Mouse (Mus musculus) G1E (cell line): ENCODE data around the gene Rps28. TPM values are rescaled to one million over a fixed set of nuclear protein-coding genes. Genes with fewer than 3 reads are reported as not detected.
"Not testable (repeated sequence)": the region's sequence is repeated elsewhere in the genome, so short reads cannot be mapped to it uniquely, and the experiment has no call there.

Experiments
- ATAC-seq: 2 replicates; pipeline ENCODE4 v1.8.0; 2016; ENCODE audit warnings: mild to moderate bottlenecking; ENCODE audit not compliant: insufficient number of reproducible peaks, poor library complexity, low FRiP score, severe bottlenecking; ENCODE audit errors: extremely low read depth
- DNase-seq: peaks from one replicate; pipeline ENCODE4 v3.0.0; 2012; ENCODE audit warnings: low spot score
- H3K27me3 ChIP-seq: 2 replicates; pipeline ENCODE4 v1.6.1; 2012; ENCODE audit warnings: mild to moderate bottlenecking, low read length, inconsistent platforms; ENCODE audit not compliant: insufficient read depth
- H3K36me3 ChIP-seq: replicated peaks from 2 replicates; pipeline ENCODE3; 2012; ENCODE audit warnings: mild to moderate bottlenecking, inconsistent platforms
- H3K4me1 ChIP-seq: 2 replicates; pipeline ENCODE4 v1.6.1; 2012; ENCODE audit warnings: low read depth, low read length, inconsistent platforms, mixed read lengths; ENCODE audit not compliant: insufficient read depth
- H3K4me3 ChIP-seq: 2 replicates; pipeline ENCODE4 v1.5.1; 2012; ENCODE audit warnings: low read depth, mild to moderate bottlenecking, inconsistent platforms, low read length, moderate library complexity, mixed read lengths
- H3K9me3 ChIP-seq: replicated peaks from 2 replicates; pipeline ENCODE4 v1.6.1; 2012; ENCODE audit warnings: inconsistent platforms
- CTCF ChIP-seq: IDR thresholded peaks from 2 replicates; pipeline ENCODE4 v1.5.1; 2012; ENCODE audit warnings: low read depth, low read length, inconsistent platforms, mixed read lengths
- GATA1 ChIP-seq: IDR thresholded peaks from 2 replicates; pipeline ENCODE4 v1.6.1; 2012; ENCODE audit warnings: borderline replicate concordance, low read length, inconsistent platforms, mixed read lengths
- GATA2 ChIP-seq: IDR thresholded peaks from 2 replicates; pipeline ENCODE4 v1.6.1; 2012; ENCODE audit warnings: low read depth, low read length, inconsistent platforms, borderline replicate concordance
- POLR2AphosphoS5 ChIP-seq: IDR thresholded peaks from 2 replicates; pipeline ENCODE4 v1.6.1; 2012; ENCODE audit warnings: low read depth, low read length, inconsistent platforms; ENCODE audit not compliant: insufficient replicate concordance
- TAL1 ChIP-seq: conservative IDR thresholded peaks from 2 replicates; pipeline ENCODE4 v1.6.1; 2012; ENCODE audit warnings: low read depth, low read length, inconsistent platforms, mixed read lengths
- polyA plus RNA-seq: library from polyadenylated mRNA; stranded (reverse); fragments of >175 nt; gene quantifications from 2 replicates; pipeline ENCODE4 v1.2.3, GENCODE M21; 2012
- total RNA-seq, 2 experiments: library from RNA; stranded (forward) in 1 of 2; stranded (reverse) in 1 of 2; fragments of 200-1000 nt in 1 of 2; fragments of >200 nt in 1 of 2; fragmentation: Nextera tagmentation in 1 of 2; gene quantifications; 2 replicates each; pipeline ENCODE4 v1.2.3; 2014 to 2017

The Rps28 gene
- total and polyA plus RNA-seq, 3 experiments, result 417 to 6,951 (median 3,098) TPM

- DNase-seq, result no peak
- Histone ChIP-seq H3K4me1 (peaks cover 25% of the 10 kb centered on the region), H3K9me3 (no peaks in the 10 kb centered on the region), H3K27me3 (no peaks in the 10 kb centered on the region), H3K36me3 (peaks cover 47% of the 10 kb centered on the region), H3K4me3 (no peak overlapping the region)
- TF ChIP-seq GATA1, result no peak
- no peak for TF ChIP-seq CTCF
- no peak for TF ChIP-seq GATA2
- no peak for TF ChIP-seq POLR2AphosphoS5
- no peak for TF ChIP-seq TAL1
- ATAC-seq, result no peak
Measured at GRCm38 (mm10) chr17:33844196-33844595, 19.8 kb upstream of the Rps28 start.

GRCm38 (mm10) chr17:33842966-33843795 lies 18.8 kb upstream of the Rps28 start, which contains the start of gene Cd320:
Gene Cd320, plus strand, starts transcription at chr17:33843091.
- no peaks in the 10 kb centered on the region for H3K27me3 ChIP-seq
- H3K36me3 ChIP-seq, result peaks cover 46% of the 10 kb centered on the region
- peak; percentile 75 for DNase-seq
- H3K4me3 ChIP-seq, result peak within 1 kb of the TSS; percentile 90
- TF ChIP-seq GATA1, result no peak
- no peak for TF ChIP-seq CTCF
- no peak for TF ChIP-seq TAL1
- TF ChIP-seq GATA2, result no peak
- TF ChIP-seq POLR2AphosphoS5, result no peak
- no peaks in the 10 kb centered on the region for H3K9me3 ChIP-seq
- peak; percentile 62; the same call in 1 of the 2 replicates for ATAC-seq
- H3K4me1 ChIP-seq, result peaks cover 25% of the 10 kb centered on the region

GRCm38 (mm10) chr17:33829561-33829960 lies 5.2 kb upstream of the Rps28 start:
- Histone ChIP-seq H3K36me3 (peaks cover 87% of the 10 kb centered on the region), H3K4me3 (no peak overlapping the region)
- ATAC-seq, result no peak

GRCm38 (mm10) chr17:33828892-33829291 lies 4.5 kb upstream of the Rps28 start:
- Histone ChIP-seq H3K4me3 (no peak overlapping the region), H3K9me3 (no peaks in the 10 kb centered on the region), H3K4me1 (peaks cover 29% of the 10 kb centered on the region), H3K27me3 (no peaks in the 10 kb centered on the region), H3K36me3 (peaks cover 81% of the 10 kb centered on the region)
- DNase-seq (no peak), ATAC-seq (no peak)
- no peak for TF ChIP-seq POLR2AphosphoS5

More at GRCm38 (mm10) chr17:33829561-33829960, 5.2 kb upstream of the Rps28 start:
- TF ChIP-seq TAL1 (no peak), CTCF (no peak), GATA1 (no peak), POLR2AphosphoS5 (no peak), GATA2 (no peak)
- no peaks in the 10 kb centered on the region for H3K27me3 ChIP-seq
- no peak for DNase-seq
- H3K9me3 ChIP-seq, result no peaks in the 10 kb centered on the region
- H3K4me1 ChIP-seq, result peaks cover 29% of the 10 kb centered on the region

- Histone ChIP-seq H3K4me1 (peaks cover 41% of the 10 kb centered on the region), H3K36me3 (peaks cover 80% of the 10 kb centered on the region), H3K27me3 (no peaks in the 10 kb centered on the region), H3K4me3 (no peak overlapping the region), H3K9me3 (no peaks in the 10 kb centered on the region)
- DNase-seq, result peak; percentile 57
- TF ChIP-seq CTCF, result peak; percentile 84
- TF ChIP-seq GATA1, result no peak
- TF ChIP-seq POLR2AphosphoS5, result no peak
- no peak for TF ChIP-seq TAL1
- no peak for ATAC-seq
Measured at GRCm38 (mm10) chr17:33826850-33827249, 2.5 kb upstream of the Rps28 start.

- DNase-seq, result no peak
- Histone ChIP-seq H3K36me3 (peaks cover 80% of the 10 kb centered on the region), H3K4me3 (peak overlapping the region; percentile 81), H3K27me3 (no peaks in the 10 kb centered on the region), H3K4me1 (peaks cover 53% of the 10 kb centered on the region), H3K9me3 (no peaks in the 10 kb centered on the region)
- TF ChIP-seq GATA1, result no peak
- TF ChIP-seq GATA2, result no peak
- ATAC-seq, result no peak
Measured at GRCm38 (mm10) chr17:33825462-33825861, 1.1 kb upstream of the Rps28 start.

GRCm38 (mm10) chr17:33824997-33825330 lies 602 bp upstream of the Rps28 start:
- H3K4me3 ChIP-seq, result peak overlapping the region; percentile 81
- H3K27me3 ChIP-seq, H3K9me3 ChIP-seq, ATAC-seq, DNase-seq: not testable (repeated sequence)
- H3K36me3 ChIP-seq, result peaks cover 80% of the 10 kb centered on the region
- peaks cover 58% of the 10 kb centered on the region for H3K4me1 ChIP-seq

GRCm38 (mm10) chr17:33823171-33823570 lies 1.2 kb downstream of the Rps28 start:
- Histone ChIP-seq H3K4me1 (peaks cover 69% of the 10 kb centered on the region), H3K4me3 (peak overlapping the region; percentile 81), H3K36me3 (peaks cover 80% of the 10 kb centered on the region)
- H3K9me3 ChIP-seq, ATAC-seq, DNase-seq, H3K27me3 ChIP-seq: not testable (repeated sequence)
